Mouse (Mus musculus): ENCODE measurements around the gene Abhd17c. TPM values are rescaled to one million over a fixed set of nuclear protein-coding genes. Genes with fewer than 3 reads are reported as not detected.
"Not testable (repeated sequence)": the region's sequence is repeated elsewhere in the genome, so short reads cannot be mapped to it uniquely, and the experiment has no call there.

Abhd17c gene
- total and polyA plus RNA-seq, 3 experiments: 13.5 to 28.1 (median 22.8) TPM

- peaks cover 55% of the 10 kb centered on the region for H3K36me3 ChIP-seq (replicated peaks)
- TF ChIP-seq TAL1 (conservative IDR thresholded peaks at IDR 0.05; ENCODE audit: low read depth, low read length) (no peak), CTCF (IDR thresholded peaks at IDR 0.05; ENCODE audit: low read depth, low read length) (no peak), GATA2 (IDR thresholded peaks at IDR 0.05; ENCODE audit: borderline replicate concordance, low read depth, low read length) (no peak), GATA1 (IDR thresholded peaks at IDR 0.05; ENCODE audit: borderline replicate concordance, low read length) (no peak), POLR2AphosphoS5 (IDR thresholded peaks at IDR 0.05; ENCODE audit: insufficient replicate concordance, low read depth, low read length) (no peak)
- DNase-seq (ENCODE audit: low spot score) (no peak), ATAC-seq (ENCODE audit: extremely low read depth, insufficient number of reproducible peaks, low FRiP score, poor library complexity, severe bottlenecking) (no peak)
- H3K4me1 ChIP-seq (ENCODE audit: insufficient read depth, low read depth, low read length): peaks cover 8% of the 10 kb centered on the region; the same call in 1 of the 2 replicates
- H3K9me3 ChIP-seq (replicated peaks): no peaks in the 10 kb centered on the region
- H3K4me3 ChIP-seq (ENCODE audit: low read depth, low read length): no peak overlapping the region
- no peaks in the 10 kb centered on the region for H3K27me3 ChIP-seq (ENCODE audit: insufficient read depth, low read length)
Observed at GRCm38 (mm10) chr7:84131736-84132135, 20.0 kb downstream of the Abhd17c start.

GRCm38 (mm10) chr7:84128661-84129060, 23.0 kb downstream of the Abhd17c start:
- Histone ChIP-seq H3K27me3 (ENCODE audit: insufficient read depth, low read length) (no peaks in the 10 kb centered on the region), H3K36me3 (replicated peaks) (peaks cover 53% of the 10 kb centered on the region), H3K4me1 (ENCODE audit: insufficient read depth, low read depth, low read length) (peaks cover 18% of the 10 kb centered on the region), H3K9me3 (replicated peaks) (no peaks in the 10 kb centered on the region), H3K4me3 (ENCODE audit: low read depth, low read length) (no peak overlapping the region)
- DNase-seq (ENCODE audit: low spot score) (no peak), ATAC-seq (ENCODE audit: extremely low read depth, insufficient number of reproducible peaks, low FRiP score, poor library complexity, severe bottlenecking) (no peak)
- TF ChIP-seq TAL1 (conservative IDR thresholded peaks at IDR 0.05; ENCODE audit: low read depth, low read length) (no peak), GATA1 (IDR thresholded peaks at IDR 0.05; ENCODE audit: borderline replicate concordance, low read length) (no peak), POLR2AphosphoS5 (IDR thresholded peaks at IDR 0.05; ENCODE audit: insufficient replicate concordance, low read depth, low read length) (no peak), GATA2 (IDR thresholded peaks at IDR 0.05; ENCODE audit: borderline replicate concordance, low read depth, low read length) (no peak), CTCF (IDR thresholded peaks at IDR 0.05; ENCODE audit: low read depth, low read length) (no peak)

- H3K4me1 ChIP-seq (ENCODE audit: insufficient read depth, low read depth, low read length): peaks cover 42% of the 10 kb centered on the region
- H3K9me3 ChIP-seq (replicated peaks): no peaks in the 10 kb centered on the region
- ATAC-seq (ENCODE audit: extremely low read depth, insufficient number of reproducible peaks, low FRiP score, poor library complexity, severe bottlenecking) (no peak), DNase-seq (ENCODE audit: low spot score) (no peak)
- TF ChIP-seq GATA1 (IDR thresholded peaks at IDR 0.05; ENCODE audit: borderline replicate concordance, low read length): no peak
- no peak for TF ChIP-seq CTCF (IDR thresholded peaks at IDR 0.05; ENCODE audit: low read depth, low read length)
- TF ChIP-seq GATA2 (IDR thresholded peaks at IDR 0.05; ENCODE audit: borderline replicate concordance, low read depth, low read length): no peak
- TF ChIP-seq TAL1 (conservative IDR thresholded peaks at IDR 0.05; ENCODE audit: low read depth, low read length): no peak
- TF ChIP-seq POLR2AphosphoS5 (IDR thresholded peaks at IDR 0.05; ENCODE audit: insufficient replicate concordance, low read depth, low read length): no peak
- peaks cover 49% of the 10 kb centered on the region for H3K36me3 ChIP-seq (replicated peaks)
- H3K27me3 ChIP-seq (ENCODE audit: insufficient read depth, low read length): no peaks in the 10 kb centered on the region
- H3K4me3 ChIP-seq (ENCODE audit: low read depth, low read length): no peak overlapping the region
Observed at GRCm38 (mm10) chr7:84125730-84126129, 26.0 kb downstream of the Abhd17c start.

- H3K4me1 ChIP-seq (ENCODE audit: insufficient read depth, low read depth, low read length): peaks cover 51% of the 10 kb centered on the region
- H3K4me3 ChIP-seq (ENCODE audit: low read depth, low read length); DNase-seq (ENCODE audit: low spot score); H3K27me3 ChIP-seq (ENCODE audit: insufficient read depth, low read length); ATAC-seq (ENCODE audit: extremely low read depth, insufficient number of reproducible peaks, low FRiP score, poor library complexity, severe bottlenecking); H3K9me3 ChIP-seq (replicated peaks): not testable (repeated sequence)
- peaks cover 53% of the 10 kb centered on the region for H3K36me3 ChIP-seq (replicated peaks)
Observed at GRCm38 (mm10) chr7:84123651-84124050, 28.0 kb downstream of the Abhd17c start.

GRCm38 (mm10) chr7:84121778-84122177, 29.9 kb downstream of the Abhd17c start:
- H3K36me3 ChIP-seq (replicated peaks): peaks cover 56% of the 10 kb centered on the region
- no peaks in the 10 kb centered on the region for H3K9me3 ChIP-seq (replicated peaks)
- no peak overlapping the region for H3K4me3 ChIP-seq (ENCODE audit: low read depth, low read length)
- peak; percentile 61 for ATAC-seq (ENCODE audit: extremely low read depth, insufficient number of reproducible peaks, low FRiP score, poor library complexity, severe bottlenecking)
- peaks cover 48% of the 10 kb centered on the region for H3K4me1 ChIP-seq (ENCODE audit: insufficient read depth, low read depth, low read length)
- no peaks in the 10 kb centered on the region for H3K27me3 ChIP-seq (ENCODE audit: insufficient read depth, low read length)
- DNase-seq (ENCODE audit: low spot score): no peak
- TF ChIP-seq GATA2 (IDR thresholded peaks at IDR 0.05; ENCODE audit: borderline replicate concordance, low read depth, low read length): no peak
- TF ChIP-seq POLR2AphosphoS5 (IDR thresholded peaks at IDR 0.05; ENCODE audit: insufficient replicate concordance, low read depth, low read length): no peak
- no peak for TF ChIP-seq TAL1 (conservative IDR thresholded peaks at IDR 0.05; ENCODE audit: low read depth, low read length)
- TF ChIP-seq GATA1 (IDR thresholded peaks at IDR 0.05; ENCODE audit: borderline replicate concordance, low read length): no peak
- no peak for TF ChIP-seq CTCF (IDR thresholded peaks at IDR 0.05; ENCODE audit: low read depth, low read length)

- no peak for DNase-seq (ENCODE audit: low spot score)
- no peak for ATAC-seq (ENCODE audit: extremely low read depth, insufficient number of reproducible peaks, low FRiP score, poor library complexity, severe bottlenecking)
- no peak overlapping the region for H3K4me3 ChIP-seq (ENCODE audit: low read depth, low read length)
- TF ChIP-seq GATA1 (IDR thresholded peaks at IDR 0.05; ENCODE audit: borderline replicate concordance, low read length) (no peak), CTCF (IDR thresholded peaks at IDR 0.05; ENCODE audit: low read depth, low read length) (no peak), TAL1 (conservative IDR thresholded peaks at IDR 0.05; ENCODE audit: low read depth, low read length) (no peak), POLR2AphosphoS5 (IDR thresholded peaks at IDR 0.05; ENCODE audit: insufficient replicate concordance, low read depth, low read length) (no peak)
- H3K27me3 ChIP-seq (ENCODE audit: insufficient read depth, low read length): no peaks in the 10 kb centered on the region
- H3K9me3 ChIP-seq (replicated peaks): no peaks in the 10 kb centered on the region
- H3K36me3 ChIP-seq (replicated peaks): peaks cover 62% of the 10 kb centered on the region
- H3K4me1 ChIP-seq (ENCODE audit: insufficient read depth, low read depth, low read length): peaks cover 48% of the 10 kb centered on the region
Observed at GRCm38 (mm10) chr7:84120142-84120760, 31.4 kb downstream of the Abhd17c start.
